ENCODE assay signal across 1 mouse cellular context in the genomic region with DNA sequence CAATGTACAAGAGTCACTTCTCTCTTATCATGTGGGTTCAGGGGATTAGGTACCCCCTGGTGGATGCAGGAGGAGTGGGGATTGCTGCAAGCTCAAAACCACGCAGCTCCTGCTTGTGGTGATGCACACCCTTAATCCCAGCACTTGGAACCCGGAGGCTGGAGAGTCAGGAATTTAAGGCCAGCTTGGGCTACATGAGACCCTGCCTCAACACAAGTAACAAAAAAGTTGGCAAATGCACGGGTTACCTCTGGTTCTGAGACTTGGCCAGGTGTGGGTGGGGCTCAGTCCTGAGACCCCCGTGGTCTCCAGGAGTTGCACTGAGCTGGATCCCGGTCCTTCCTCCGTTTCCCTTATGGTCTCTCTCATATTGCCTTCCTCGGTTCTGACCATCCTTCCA.
TF ChIP-seq lines count a peak whose summit lies in the region.

No protein-coding gene starts in this region.

TF ChIP-seq in ES-E14, 5 proteins besides CTCF, POLR2A, EP300 and RAD21:
- TF ChIP-seq CHD2 (IDR thresholded peaks at IDR 0.05; ENCODE audit: low read depth, low read length) (no peak), HCFC1 (IDR thresholded peaks at IDR 0.05; ENCODE audit: borderline replicate concordance, insufficient read depth, low read length) (no peak), MAFK (IDR thresholded peaks at IDR 0.05; ENCODE audit: insufficient read depth, low read depth, low read length) (no peak), ZC3H11A (IDR thresholded peaks at IDR 0.05; ENCODE audit: borderline replicate concordance, low read depth, low read length) (no peak), ZNF384 (IDR thresholded peaks at IDR 0.05; ENCODE audit: low read depth, low read length) (no peak)
